Mouse (Mus musculus): ENCODE data around the gene Metap1d. TPM values are rescaled to one million over a fixed set of nuclear protein-coding genes. Genes with fewer than 3 reads are reported as not detected.

The Metap1d gene
- total RNA-seq (2012; rRNA removed) (14.4 and 19.5 TPM in 2 replicates), polyA plus RNA-seq (2012; ENCODE audit: insufficient read depth in 1 of 2, insufficient read length in 2 of 2, low read depth in 1 of 2, low replicate concordance in 2 of 2, missing spikeins in 1 of 2) (10 to 100 TPM in 1 of 2 experiments, not detected in 1; 28.5 TPM)

GRCm38 (mm10) chr2:71453161-71453916, at the start of gene Metap1d:
Metap1d (plus strand) TSS chr2:71453276.
- DNase-seq (ENCODE audit: low read depth, low spot score): peak; percentile 98
- Histone ChIP-seq H3K36me3 (ENCODE audit: control insufficient read depth in 1 of 2, insufficient read depth in 2 of 2, low read length in 2 of 2) (peaks cover 0 to 18% of the 10 kb centered on the region in 2 experiments; a peak in 2 of 4 replicates), H3K9me3 (replicated peaks; ENCODE audit: insufficient read depth, low read length) (no peaks in the 10 kb centered on the region), H3K79me2 (ENCODE audit: control insufficient read depth, insufficient read depth, low read length, poor library complexity) (peaks cover 5% of the 10 kb centered on the region; the same call in 1 of the 2 replicates), H3K4me3 (ENCODE audit: control insufficient read depth in 1 of 2, insufficient read depth in 1 of 2, low read depth in 2 of 2, low read length in 2 of 2) (peak within 1 kb of the TSS; percentile 75 to 88), H3K27me3 (ENCODE audit: control insufficient read depth in 1 of 2, insufficient read depth in 2 of 2, low read length in 2 of 2) (no peaks in the 10 kb centered on the region), H3K4me1 (ENCODE audit: control insufficient read depth in 1 of 2, insufficient read depth in 2 of 2, low read length in 2 of 2) (peaks cover 2 to 5% of the 10 kb centered on the region in 2 experiments; a peak in 3 of 4 replicates), H3K27ac (ENCODE audit: control insufficient read depth, low read depth, low read length) (peak within 1 kb of the TSS; percentile 90), H3K9ac (ENCODE audit: control insufficient read depth, low read depth, low read length, poor library complexity, severe bottlenecking) (peak within 1 kb of the TSS; percentile 83)
- peak; percentile 66 for TF ChIP-seq TCF12 (IDR thresholded peaks at IDR 0.05; ENCODE audit: low read depth, low read length)
- peak; percentile 87 for TF ChIP-seq NELFE (IDR thresholded peaks at IDR 0.05; ENCODE audit: low read depth, low read length)
- TF ChIP-seq NRF1 (IDR thresholded peaks at IDR 0.05; ENCODE audit: insufficient read depth, low read depth, low read length, poor library complexity, severe bottlenecking): peak; percentile 77
- 0 out of 2 replicates have a peak, but pooled peaks have one; percentile 72 for TF ChIP-seq UBTF (IDR thresholded peaks at IDR 0.05; ENCODE audit: borderline replicate concordance, insufficient read depth, low read depth, low read length)
- no peak for TF ChIP-seq CTCF (IDR thresholded peaks at IDR 0.05 in 2 of 3, conservative IDR thresholded peaks at IDR 0.05 in 1 of 3; ENCODE audit: control insufficient read depth in 1 of 3, insufficient read depth in 1 of 3, low read depth in 2 of 3, low read length in 3 of 3, poor library complexity in 1 of 3, severe bottlenecking in 1 of 3)
- TF ChIP-seq POLR2AphosphoS2 (IDR thresholded peaks at IDR 0.05; ENCODE audit: low read length): peak; percentile 83; the same call in 1 of the 2 replicates
- TF ChIP-seq HCFC1 (IDR thresholded peaks at IDR 0.05; ENCODE audit: low read depth, low read length): peak; percentile 85
- no peak for TF ChIP-seq ZNF384 (IDR thresholded peaks at IDR 0.05; ENCODE audit: low read depth, low read length)
- peak; percentile 95 for TF ChIP-seq MAX (IDR thresholded peaks at IDR 0.05; ENCODE audit: low read length)
- TF ChIP-seq POLR2AphosphoS5 (IDR thresholded peaks at IDR 0.05; ENCODE audit: borderline replicate concordance, low read depth, low read length): no peak; the same call in 1 of the 2 replicates
- no peak for TF ChIP-seq CHD2 (IDR thresholded peaks at IDR 0.05; ENCODE audit: low read length)
- no peak for TF ChIP-seq MAZ (IDR thresholded peaks at IDR 0.05; ENCODE audit: low read depth, low read length)
- TF ChIP-seq MXI1 (IDR thresholded peaks at IDR 0.05; ENCODE audit: low read depth, low read length): peak; percentile 99
- peak in 1 of 2 experiments; percentile 26; a peak in 1 of 4 replicates for TF ChIP-seq EP300 (IDR thresholded peaks at IDR 0.05; ENCODE audit: low read depth in 1 of 2, low read length in 2 of 2)
- no peak for TF ChIP-seq GATA1 (IDR thresholded peaks at IDR 0.05; ENCODE audit: low read depth, low read length)
- TF ChIP-seq ZMIZ1 (IDR thresholded peaks at IDR 0.05; ENCODE audit: low read depth, low read length): peak; percentile 94
- peak; percentile 99 for TF ChIP-seq USF1 (IDR thresholded peaks at IDR 0.05; ENCODE audit: low read depth, low read length)
- TF ChIP-seq TAL1 (IDR thresholded peaks at IDR 0.05; ENCODE audit: low read length): no peak
- no peak; the same call in 1 of the 2 replicates for TF ChIP-seq MYB (IDR thresholded peaks at IDR 0.05; ENCODE audit: low read depth, low read length)
- TF ChIP-seq TBP (IDR thresholded peaks at IDR 0.05; ENCODE audit: low read depth, low read length): peak; percentile 68
- no peak for TF ChIP-seq JUND (IDR thresholded peaks at IDR 0.05; ENCODE audit: low read depth, low read length)
- TF ChIP-seq RCOR1 (IDR thresholded peaks at IDR 0.05; ENCODE audit: low read depth, low read length): no peak
- peak; percentile 68 to 93; a peak in 3 of 4 replicates for TF ChIP-seq USF2 (IDR thresholded peaks at IDR 0.05; ENCODE audit: borderline replicate concordance in 1 of 2, insufficient read depth in 1 of 2, low read depth in 1 of 2, low read length in 2 of 2)
- peak; percentile 94 for TF ChIP-seq POLR2A (IDR thresholded peaks at IDR 0.05; ENCODE audit: control insufficient read depth in 1 of 2, insufficient read depth in 1 of 2, low read depth in 1 of 2, low read length in 2 of 2, poor library complexity in 1 of 2)
- 0 out of 2 replicates have a peak, but pooled peaks have one; percentile 53 for TF ChIP-seq E2F4 (IDR thresholded peaks at IDR 0.05; ENCODE audit: borderline replicate concordance, low read depth, low read length)
- TF ChIP-seq SIN3A (IDR thresholded peaks at IDR 0.05; ENCODE audit: low read length): peak; percentile 97
- TF ChIP-seq MYC (IDR thresholded peaks at IDR 0.05; ENCODE audit: low read depth, low read length): peak; percentile 73
- TF ChIP-seq ELF1 (IDR thresholded peaks at IDR 0.05; ENCODE audit: low read depth, low read length): peak; percentile 41; the same call in 1 of the 2 replicates
- no peak; the same call in none of the 2 replicates for TF ChIP-seq BHLHE40 (IDR thresholded peaks at IDR 0.05; ENCODE audit: borderline replicate concordance, low read depth, low read length)
- peak; percentile 43; the same call in 1 of the 2 replicates for TF ChIP-seq GABPA (IDR thresholded peaks at IDR 0.05; ENCODE audit: low read depth, low read length)
- TF ChIP-seq CHD1 (IDR thresholded peaks at IDR 0.05; ENCODE audit: low read depth, low read length): peak; percentile 96
- TF ChIP-seq ZKSCAN1 (IDR thresholded peaks at IDR 0.05; ENCODE audit: low read depth, low read length): no peak
- TF ChIP-seq SMC3 (IDR thresholded peaks at IDR 0.05; ENCODE audit: low read depth, low read length): peak; percentile 36; the same call in 1 of the 2 replicates
- TF ChIP-seq ZC3H11A (IDR thresholded peaks at IDR 0.05; ENCODE audit: low read depth, low read length): no peak; the same call in 1 of the 2 replicates
- TF ChIP-seq ETS1 (IDR thresholded peaks at IDR 0.05; ENCODE audit: low read depth, low read length): peak; percentile 35; the same call in 1 of the 2 replicates

Measured in MEL (cell line).